Mouse (Mus musculus) left cerebral cortex, postnatal 4 days (tissue): Measurements from ENCODE around the gene Tmem231. TPM values are rescaled to one million over a fixed set of nuclear protein-coding genes. Genes with fewer than 3 reads are reported as not detected.
A peak's percentile ranks its signal among the peaks of the same experiment; 100 is the strongest.

Experiments used
- DNase-seq: peaks from one replicate; pipeline ENCODE4 v3.0.0-alpha.2; 2022
- intact Hi-C: fragments of 180-260 bp; cut with DNase I; formaldehyde crosslinking; loops from one replicate; pipeline ENCODE4 v1.15.1; 2025
- total RNA-seq, 2 experiments: library from RNA; stranded (reverse); gene quantifications; 2 replicates each; pipeline ENCODE4 v1.2.3; 2021

The Tmem231 gene
- 10 to 100 TPM; 11.6 to 11.9 TPM for total RNA-seq

- intact Hi-C loops = no loop called here
- DNase-seq = peak; percentile 94
These were observed at the start of gene Tmem231 for GRCm38 (mm10) chr8:111933348-111934076. Tmem231 (minus strand) TSS chr8:111933881.

GRCm38 (mm10) chr8:111982116-111982515, 48.4 kb upstream of the Tmem231 start:
- no peak for DNase-seq
- intact Hi-C loops = no loop called here

GRCm38 (mm10) chr8:111978147-111978546, 44.5 kb upstream of the Tmem231 start:
- DNase-seq = peak; percentile 27
- intact Hi-C loops = no loop called here

GRCm38 (mm10) chr8:111976326-111976725, 42.6 kb upstream of the Tmem231 start:
- DNase-seq = no peak
- intact Hi-C loops = no loop called here

- intact Hi-C loops = no loop called here
- no peak for DNase-seq
These were observed 42.0 kb upstream of the Tmem231 start for GRCm38 (mm10) chr8:111975706-111976105.

- DNase-seq = no peak
- intact Hi-C loops = no loop called here
These were observed 40.5 kb upstream of the Tmem231 start for GRCm38 (mm10) chr8:111974138-111974537.

GRCm38 (mm10) chr8:111968991-111969390, 35.3 kb upstream of the Tmem231 start:
- DNase-seq = no peak
- intact Hi-C loops = no loop called here

GRCm38 (mm10) chr8:111968541-111968940, 34.9 kb upstream of the Tmem231 start:
- DNase-seq = no peak
- intact Hi-C loops = no loop called here

- no peak for DNase-seq
- intact Hi-C loops = no loop called here
These were observed 33.7 kb upstream of the Tmem231 start for GRCm38 (mm10) chr8:111967246-111967870.

- intact Hi-C loops = no loop called here
These were observed 31.3 kb upstream of the Tmem231 start for GRCm38 (mm10) chr8:111964849-111965561.

GRCm38 (mm10) chr8:111964351-111964750, 30.7 kb upstream of the Tmem231 start:
- DNase-seq = no peak
- intact Hi-C loops = no loop called here

More at GRCm38 (mm10) chr8:111964849-111965561, 31.3 kb upstream of the Tmem231 start:
- DNase-seq = no peak

GRCm38 (mm10) chr8:111963546-111963945, 29.9 kb upstream of the Tmem231 start:
- DNase-seq = no peak
- intact Hi-C loops = no loop called here

- DNase-seq = peak; percentile 15
- intact Hi-C loops = no loop called here
These were observed 29.4 kb upstream of the Tmem231 start for GRCm38 (mm10) chr8:111963091-111963490.

GRCm38 (mm10) chr8:111962589-111962988, 28.9 kb upstream of the Tmem231 start:
- intact Hi-C loops = no loop called here
- DNase-seq = no peak

GRCm38 (mm10) chr8:111961330-111961729, 27.6 kb upstream of the Tmem231 start:
- intact Hi-C loops = no loop called here
- no peak for DNase-seq

- no peak for DNase-seq
- intact Hi-C loops = no loop called here
These were observed 27.1 kb upstream of the Tmem231 start for GRCm38 (mm10) chr8:111960591-111961321.

- no peak for DNase-seq
- intact Hi-C loops = no loop called here
These were observed 23.6 kb upstream of the Tmem231 start for GRCm38 (mm10) chr8:111957231-111957630.

GRCm38 (mm10) chr8:111955879-111956278, 22.2 kb upstream of the Tmem231 start:
- intact Hi-C loops = no loop called here
- no peak for DNase-seq

- DNase-seq = no peak
These were observed 21.3 kb upstream of the Tmem231 start for GRCm38 (mm10) chr8:111954844-111955594.

GRCm38 (mm10) chr8:111951936-111952335, 18.3 kb upstream of the Tmem231 start:
- intact Hi-C loops = no loop called here
- no peak for DNase-seq

More at GRCm38 (mm10) chr8:111954844-111955594, 21.3 kb upstream of the Tmem231 start:
- intact Hi-C loops = no loop called here
